Mouse (Mus musculus) lung, postnatal 14 days (tissue): ENCODE measurements around the gene Fbxo42.

ENCODE experiments used
- DNase-seq: peaks from one replicate; pipeline ENCODE4 v3.0.0; 2021

Fbxo42 gene

GRCm38 (mm10) chr4:141178500-141178899 is 30.8 kb downstream of the Fbxo42 start:
- no peak for DNase-seq

- no peak for DNase-seq
These were observed 33.1 kb downstream of the Fbxo42 start for GRCm38 (mm10) chr4:141180831-141181230.

- no peak for DNase-seq
These were observed 34.3 kb downstream of the Fbxo42 start for GRCm38 (mm10) chr4:141181981-141182380.

GRCm38 (mm10) chr4:141183932-141184331 is 36.2 kb downstream of the Fbxo42 start:
- DNase-seq: no peak

- no peak for DNase-seq
These were observed 36.7 kb downstream of the Fbxo42 start for GRCm38 (mm10) chr4:141184426-141184825.

- no peak for DNase-seq
These were observed 39.5 kb downstream of the Fbxo42 start for GRCm38 (mm10) chr4:141186923-141187836.

- DNase-seq: no peak
These were observed 43.6 kb downstream of the Fbxo42 start for GRCm38 (mm10) chr4:141191294-141191693.

- no peak for DNase-seq
These were observed 46.8 kb downstream of the Fbxo42 start for GRCm38 (mm10) chr4:141194553-141194952.

GRCm38 (mm10) chr4:141196981-141197685 is 49.4 kb downstream of the Fbxo42 start:
- DNase-seq: no peak

- DNase-seq: no peak
These were observed 49.9 kb downstream of the Fbxo42 start for GRCm38 (mm10) chr4:141197686-141198035.

GRCm38 (mm10) chr4:141200906-141201305 is 53.2 kb downstream of the Fbxo42 start:
- DNase-seq: peak; percentile 18

GRCm38 (mm10) chr4:141202192-141202591 is 54.5 kb downstream of the Fbxo42 start:
- no peak for DNase-seq

- peak; percentile 43 for DNase-seq
These were observed 56.9 kb downstream of the Fbxo42 start for GRCm38 (mm10) chr4:141204580-141205061.

- no peak for DNase-seq
These were observed 59.4 kb downstream of the Fbxo42 start for GRCm38 (mm10) chr4:141207081-141207480.

GRCm38 (mm10) chr4:141210524-141211219 is 63.0 kb downstream of the Fbxo42 start:
- no peak for DNase-seq

- no peak for DNase-seq
These were observed 63.9 kb downstream of the Fbxo42 start for GRCm38 (mm10) chr4:141211646-141212045.

GRCm38 (mm10) chr4:141212892-141213291 is 65.2 kb downstream of the Fbxo42 start:
- DNase-seq: no peak

GRCm38 (mm10) chr4:141213342-141213741 is 65.6 kb downstream of the Fbxo42 start:
- DNase-seq: no peak

GRCm38 (mm10) chr4:141213770-141214336 is 66.1 kb downstream of the Fbxo42 start, which contains the start of gene Rsg1:
Gene Rsg1, plus strand, starts transcription at chr4:141213956.
- peak; percentile 96 for DNase-seq

- DNase-seq: peak; percentile 40
These were observed 66.7 kb downstream of the Fbxo42 start for GRCm38 (mm10) chr4:141214337-141214851.

- DNase-seq: no peak
These were observed 72.0 kb downstream of the Fbxo42 start for GRCm38 (mm10) chr4:141219583-141220213.

GRCm38 (mm10) chr4:141221848-141222247 is 74.1 kb downstream of the Fbxo42 start:
- DNase-seq: no peak
